Mouse (Mus musculus) bone marrow, adult 2 months (tissue): ENCODE data around the gene Olfr1416. TPM values are rescaled to one million over a fixed set of nuclear protein-coding genes. Genes with fewer than 3 reads are reported as not detected.

Source experiments
- H3K27ac ChIP-seq: fragments of 200-500 bp; 2 replicates; pipeline ENCODE4 v1.5.1; 2012; ENCODE audit warnings: low read depth, mild to moderate bottlenecking, control low read depth, inconsistent platforms, low read length; ENCODE audit not compliant: control insufficient read depth, poor library complexity, insufficient read depth
- H3K4me1 ChIP-seq: fragments of 200-500 bp; 2 replicates; pipeline ENCODE4 v1.6.1; 2011; ENCODE audit warnings: low read length; ENCODE audit not compliant: control insufficient read depth, insufficient read depth
- H3K4me3 ChIP-seq: fragments of 200-500 bp; replicated peaks from 2 replicates; pipeline ENCODE3; 2011; ENCODE audit warnings: mild to moderate bottlenecking, low read depth, low read length, control low read depth; ENCODE audit not compliant: control insufficient read depth
- CTCF ChIP-seq: fragments of 200-500 bp; IDR thresholded peaks from 2 replicates; pipeline ENCODE4 v1.5.1; 2011; ENCODE audit warnings: low read length, control low read depth; ENCODE audit not compliant: control insufficient read depth, insufficient read depth
- POLR2A ChIP-seq: fragments of 200-500 bp; IDR thresholded peaks from 2 replicates; pipeline ENCODE4 v1.6.1; 2011; ENCODE audit warnings: low read depth, mild to moderate bottlenecking, control low read depth, low read length, borderline replicate concordance; ENCODE audit not compliant: control insufficient read depth
- WGBS: fragments of 180-500 bp; shearing (Covaris S2); methylation state at CpG from one replicate; pipeline ENCODE4 v1.1.7; 2018; 5-methylcytosine and 5-hydroxymethylcytosine counted together
- polyA plus RNA-seq: library from polyadenylated mRNA; stranded (reverse); fragments of >200 nt; gene quantifications from 2 replicates; pipeline ENCODE4 v1.2.4, GENCODE M21; 2011; ENCODE audit warnings: low replicate concordance; ENCODE audit not compliant: missing spikeins, insufficient read depth, insufficient read length

Olfr1416 gene
- polyA plus RNA-seq, 1 experiment = not detected

GRCm38 (mm10) chr1:92437678-92438271 is 47.1 kb downstream of the Olfr1416 start:
- no peak overlapping the region for H3K4me3 ChIP-seq
- 33% methylated on average over 9 of the region's 9 CpGs for WGBS
- H3K4me1 ChIP-seq = no peaks in the 10 kb centered on the region; the same call in 1 of the 2 replicates

GRCm38 (mm10) chr1:92436831-92437321 is 48.0 kb downstream of the Olfr1416 start:
- Histone ChIP-seq H3K4me1 (no peaks in the 10 kb centered on the region; the same call in 1 of the 2 replicates), H3K4me3 (no peak overlapping the region), H3K27ac (no peak overlapping the region)
- TF ChIP-seq POLR2A = no peak
- no peak for TF ChIP-seq CTCF
- WGBS = 76% methylated on average over 4 of the region's 4 CpGs

More at GRCm38 (mm10) chr1:92437678-92438271, 47.1 kb downstream of the Olfr1416 start:
- H3K27ac ChIP-seq = no peak overlapping the region
- TF ChIP-seq POLR2A (no peak), CTCF (no peak)

GRCm38 (mm10) chr1:92434986-92435385 is 49.9 kb downstream of the Olfr1416 start:
- 81% methylated on average over 1 of the region's 1 CpGs for WGBS
- no peak for TF ChIP-seq CTCF
- no peak for TF ChIP-seq POLR2A
- Histone ChIP-seq H3K4me1 (no peaks in the 10 kb centered on the region; the same call in 1 of the 2 replicates), H3K27ac (no peak overlapping the region), H3K4me3 (no peak overlapping the region)

DNA sequence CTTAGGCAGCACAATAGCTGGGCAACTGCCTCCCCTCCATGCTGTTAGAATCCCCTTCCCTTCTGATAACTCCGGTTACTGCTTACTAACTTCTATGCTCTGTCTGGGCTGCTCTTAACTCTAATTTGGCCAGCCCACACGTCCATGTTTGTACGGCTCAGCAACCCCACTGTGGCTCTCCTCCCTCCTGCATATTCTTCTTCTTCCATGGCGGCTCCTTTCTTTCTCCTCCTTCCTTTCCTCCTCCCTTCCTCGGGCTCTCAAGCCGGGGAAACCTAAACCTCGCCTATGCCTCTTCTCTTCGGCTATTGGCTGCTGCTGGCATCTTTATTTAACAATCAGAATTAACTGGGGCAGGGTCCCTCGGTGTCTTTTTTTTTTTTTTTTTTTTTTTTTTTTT is 52.1 kb downstream of the Olfr1416 start:
- TF ChIP-seq CTCF (no peak), POLR2A (no peak)
- no peaks in the 10 kb centered on the region; the same call in 1 of the 2 replicates for H3K4me1 ChIP-seq
- WGBS = 79% methylated on average over 9 of the region's 9 CpGs
- no peak overlapping the region for H3K4me3 ChIP-seq
- H3K27ac ChIP-seq = no peak overlapping the region

GRCm38 (mm10) chr1:92432098-92432497 is 52.8 kb downstream of the Olfr1416 start:
- no peaks in the 10 kb centered on the region; the same call in 1 of the 2 replicates for H3K4me1 ChIP-seq
- TF ChIP-seq POLR2A = no peak
- TF ChIP-seq CTCF = no peak
- no peak overlapping the region for H3K27ac ChIP-seq
- WGBS = 82% methylated on average over 4 of the region's 4 CpGs
- H3K4me3 ChIP-seq = no peak overlapping the region

DNA sequence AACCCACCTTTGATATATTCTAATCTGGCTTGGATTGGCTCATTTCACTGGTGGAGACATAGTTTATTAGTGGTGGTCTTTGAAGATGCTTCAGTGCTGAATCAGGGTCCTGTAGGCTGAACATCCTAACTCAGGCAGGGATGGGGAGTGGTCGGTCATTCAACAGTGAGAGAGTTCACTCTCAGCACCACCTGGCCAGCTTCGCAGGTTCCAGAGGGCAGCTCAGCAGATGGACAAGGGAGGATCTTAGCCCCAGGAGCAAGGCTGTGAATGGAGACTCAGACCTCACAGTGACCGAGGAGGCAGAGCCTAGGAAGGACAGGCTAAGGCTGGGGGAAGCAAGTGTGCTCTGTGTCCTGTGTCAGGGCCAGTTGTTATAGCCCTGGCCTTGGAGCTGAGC is 53.5 kb downstream of the Olfr1416 start:
- H3K4me1 ChIP-seq = no peaks in the 10 kb centered on the region
- no peak overlapping the region for H3K4me3 ChIP-seq
- no peak overlapping the region for H3K27ac ChIP-seq
- TF ChIP-seq POLR2A (no peak), CTCF (no peak)
- 75% methylated on average over 3 of the region's 3 CpGs for WGBS

- 86% methylated on average over 1 of the region's 1 CpGs for WGBS
- Histone ChIP-seq H3K27ac (no peak overlapping the region), H3K4me3 (no peak overlapping the region), H3K4me1 (no peaks in the 10 kb centered on the region)
- TF ChIP-seq POLR2A = no peak
- TF ChIP-seq CTCF = no peak
Measured at GRCm38 (mm10) chr1:92430991-92431390, 53.9 kb downstream of the Olfr1416 start.

Other genes starting within 250 kb of the Olfr1416 start
- 45.5 and 48.4 TPM in 2 replicates for gene Ndufa10, start 11.3 kb downstream of the Olfr1416 start, polyA plus RNA-seq
- not detected in 2 replicates for gene Olfr1415, start 11.0 kb upstream of the Olfr1416 start, polyA plus RNA-seq
- not detected in 2 replicates for gene Olfr1414, start 33.5 kb upstream of the Olfr1416 start, polyA plus RNA-seq
- gene Olfr1413, start 86.2 kb upstream of the Olfr1416 start, polyA plus RNA-seq = not detected in 2 replicates
- gene Olfr1412, start 100.7 kb upstream of the Olfr1416 start, polyA plus RNA-seq = not detected in 2 replicates
- gene Olfr1411, start 109.3 kb upstream of the Olfr1416 start, polyA plus RNA-seq = not detected in 2 replicates
- not detected in 2 replicates for gene Olfr1410, start 120.7 kb upstream of the Olfr1416 start, polyA plus RNA-seq
- gene Olfr12, start 132.7 kb upstream of the Olfr1416 start, polyA plus RNA-seq = not detected in 2 replicates
- gene Cops9, start 156.9 kb upstream of the Olfr1416 start, polyA plus RNA-seq = 151 and 176 TPM in 2 replicates
- gene Otos, start 163.7 kb upstream of the Olfr1416 start, polyA plus RNA-seq = 0.32 TPM in 1 of 2 replicates, not detected in the other